Mouse (Mus musculus) bone marrow, adult 2 months (tissue): ENCODE data around the gene Nr4a3. TPM values are rescaled to one million over a fixed set of nuclear protein-coding genes. Genes with fewer than 3 reads are reported as not detected.

Experiments used
- H3K27ac ChIP-seq: fragments of 200-500 bp; 2 replicates; pipeline ENCODE4 v1.5.1; 2012; ENCODE audit warnings: low read depth, mild to moderate bottlenecking, control low read depth, inconsistent platforms, low read length; ENCODE audit not compliant: control insufficient read depth, poor library complexity, insufficient read depth
- H3K4me1 ChIP-seq: fragments of 200-500 bp; 2 replicates; pipeline ENCODE4 v1.6.1; 2011; ENCODE audit warnings: low read length; ENCODE audit not compliant: control insufficient read depth, insufficient read depth
- H3K4me3 ChIP-seq: fragments of 200-500 bp; replicated peaks from 2 replicates; pipeline ENCODE3; 2011; ENCODE audit warnings: mild to moderate bottlenecking, low read depth, low read length, control low read depth; ENCODE audit not compliant: control insufficient read depth
- CTCF ChIP-seq: fragments of 200-500 bp; IDR thresholded peaks from 2 replicates; pipeline ENCODE4 v1.5.1; 2011; ENCODE audit warnings: low read length, control low read depth; ENCODE audit not compliant: control insufficient read depth, insufficient read depth
- POLR2A ChIP-seq: fragments of 200-500 bp; IDR thresholded peaks from 2 replicates; pipeline ENCODE4 v1.6.1; 2011; ENCODE audit warnings: low read depth, mild to moderate bottlenecking, control low read depth, low read length, borderline replicate concordance; ENCODE audit not compliant: control insufficient read depth
- WGBS: fragments of 180-500 bp; shearing (Covaris S2); methylation state at CpG from one replicate; pipeline ENCODE4 v1.1.7; 2018; 5-methylcytosine and 5-hydroxymethylcytosine counted together
- polyA plus RNA-seq: library from polyadenylated mRNA; stranded (reverse); fragments of >200 nt; gene quantifications from 2 replicates; pipeline ENCODE4 v1.2.4, GENCODE M21; 2011; ENCODE audit warnings: low replicate concordance; ENCODE audit not compliant: missing spikeins, insufficient read depth, insufficient read length

Gene Nr4a3
- polyA plus RNA-seq, 1 experiment = not detected

GRCm38 (mm10) chr4:48079285-48080039 is 34.5 kb downstream of the Nr4a3 start:
- Histone ChIP-seq H3K4me1 (peaks cover 6% of the 10 kb centered on the region; the same call in 1 of the 2 replicates), H3K4me3 (no peak overlapping the region), H3K27ac (no peak overlapping the region)
- WGBS = 79% methylated on average over 8 of the region's 8 CpGs
- TF ChIP-seq POLR2A = no peak
- no peak for TF ChIP-seq CTCF

GRCm38 (mm10) chr4:48083452-48083851 is 38.5 kb downstream of the Nr4a3 start:
- Histone ChIP-seq H3K27ac (no peak overlapping the region), H3K4me3 (no peak overlapping the region), H3K4me1 (no peaks in the 10 kb centered on the region)
- TF ChIP-seq CTCF (no peak), POLR2A (no peak)
- 83% methylated on average over 4 of the region's 4 CpGs for WGBS

GRCm38 (mm10) chr4:48086609-48087008 is 41.7 kb downstream of the Nr4a3 start:
- WGBS = 72% methylated on average over 6 of the region's 6 CpGs
- Histone ChIP-seq H3K4me1 (no peaks in the 10 kb centered on the region), H3K27ac (no peak overlapping the region), H3K4me3 (no peak overlapping the region)
- TF ChIP-seq CTCF = no peak
- TF ChIP-seq POLR2A = no peak

GRCm38 (mm10) chr4:48087497-48087896 is 42.5 kb downstream of the Nr4a3 start:
- TF ChIP-seq CTCF = no peak
- no peak for TF ChIP-seq POLR2A
- H3K4me1 ChIP-seq = no peaks in the 10 kb centered on the region
- H3K4me3 ChIP-seq = no peak overlapping the region
- WGBS = 79% methylated on average over 6 of the region's 6 CpGs
- H3K27ac ChIP-seq = no peak overlapping the region

- TF ChIP-seq CTCF = no peak
- Histone ChIP-seq H3K4me1 (no peaks in the 10 kb centered on the region), H3K27ac (no peak overlapping the region), H3K4me3 (no peak overlapping the region)
- WGBS = 85% methylated on average over 3 of the region's 3 CpGs
Measured at GRCm38 (mm10) chr4:48093221-48093620, 48.3 kb downstream of the Nr4a3 start.

- TF ChIP-seq POLR2A (no peak), CTCF (no peak)
- H3K4me1 ChIP-seq = no peaks in the 10 kb centered on the region; the same call in 1 of the 2 replicates
- no peak overlapping the region for H3K27ac ChIP-seq
- WGBS = 51% methylated on average over 8 of the region's 8 CpGs
- H3K4me3 ChIP-seq = no peak overlapping the region
Measured at GRCm38 (mm10) chr4:48100217-48100616, 55.3 kb downstream of the Nr4a3 start.

- Histone ChIP-seq H3K4me3 (no peak overlapping the region), H3K4me1 (no peaks in the 10 kb centered on the region; the same call in 1 of the 2 replicates), H3K27ac (no peak overlapping the region)
- 75% methylated on average over 2 of the region's 2 CpGs for WGBS
- TF ChIP-seq POLR2A (no peak), CTCF (no peak)
Measured at GRCm38 (mm10) chr4:48101981-48102380, 57.0 kb downstream of the Nr4a3 start.

- 71% methylated on average over 5 of the region's 5 CpGs for WGBS
- TF ChIP-seq CTCF (no peak), POLR2A (no peak)
- Histone ChIP-seq H3K4me1 (0 out of 2 replicates have a peak, but pooled peaks cover 2% of the 10 kb centered on the region), H3K4me3 (no peak overlapping the region), H3K27ac (no peak overlapping the region)
Measured at GRCm38 (mm10) chr4:48105387-48105786, 60.4 kb downstream of the Nr4a3 start.

GRCm38 (mm10) chr4:48107086-48107485 is 62.1 kb downstream of the Nr4a3 start:
- H3K4me1 ChIP-seq = peaks cover 2% of the 10 kb centered on the region; the same call in 1 of the 2 replicates
- TF ChIP-seq POLR2A (no peak), CTCF (no peak)
- 71% methylated on average over 6 of the region's 6 CpGs for WGBS
- no peak overlapping the region for H3K4me3 ChIP-seq
- H3K27ac ChIP-seq = no peak overlapping the region
